Mouse (Mus musculus) small intestine, adult 2 months (tissue): Measurements from ENCODE around the gene Ccdc88c.

Experiments
- CTCF ChIP-seq: fragments of 200-500 bp; IDR thresholded peaks from 2 replicates; pipeline ENCODE4 v1.5.1; 2012; ENCODE audit warnings: low read depth, mild to moderate bottlenecking, control low read depth, inconsistent platforms, low read length, moderate library complexity, mixed read lengths; ENCODE audit not compliant: insufficient replicate concordance, insufficient read length; ENCODE audit errors: extremely low read depth
- POLR2A ChIP-seq: fragments of 200-500 bp; IDR thresholded peaks from 2 replicates; pipeline ENCODE4 v1.6.1; 2012; ENCODE audit warnings: low read depth, mild to moderate bottlenecking, control low read depth, inconsistent platforms, low read length, moderate library complexity

DNA sequence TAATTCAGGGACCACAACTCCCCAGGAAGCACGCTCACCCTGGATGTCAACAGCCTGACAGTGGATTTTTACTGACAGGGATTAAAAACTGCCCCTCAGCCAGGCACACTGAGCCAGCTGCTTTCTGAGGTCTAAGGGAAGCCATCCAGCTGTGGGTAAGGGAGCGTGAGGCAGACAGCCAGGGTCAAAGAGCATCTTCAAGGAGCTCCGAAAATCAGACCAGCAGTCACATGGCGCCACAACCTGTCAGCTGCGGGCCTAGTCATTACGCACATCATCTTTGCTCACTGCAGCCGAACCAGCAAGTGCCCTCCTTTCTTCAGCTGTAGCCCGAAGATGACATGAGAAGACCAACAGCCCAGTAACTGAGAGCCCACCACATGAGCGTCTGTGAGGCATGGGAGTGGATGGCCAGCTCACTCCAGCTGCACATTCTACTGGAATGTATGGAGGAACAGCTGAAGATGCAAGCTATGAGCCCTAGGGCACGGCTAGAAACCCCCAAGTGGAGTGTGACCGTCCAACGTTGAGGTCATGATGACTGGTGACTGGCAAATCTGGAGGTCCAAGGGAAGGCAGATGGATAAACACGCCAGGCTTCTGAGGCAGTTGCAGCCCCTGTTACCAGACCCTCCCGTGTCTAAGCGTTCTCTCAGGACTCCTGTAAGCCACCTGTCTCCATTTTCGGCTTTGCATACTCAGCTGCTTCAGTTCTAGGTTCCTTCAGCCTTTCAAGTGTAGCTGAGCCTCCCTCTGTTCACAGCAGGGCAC, 33.1 kb downstream of the Ccdc88c start:
- TF ChIP-seq CTCF, result no peak
- TF ChIP-seq POLR2A, result no peak
